18 mouse cellular contexts compared by ENCODE assay signal in the genomic region with DNA sequence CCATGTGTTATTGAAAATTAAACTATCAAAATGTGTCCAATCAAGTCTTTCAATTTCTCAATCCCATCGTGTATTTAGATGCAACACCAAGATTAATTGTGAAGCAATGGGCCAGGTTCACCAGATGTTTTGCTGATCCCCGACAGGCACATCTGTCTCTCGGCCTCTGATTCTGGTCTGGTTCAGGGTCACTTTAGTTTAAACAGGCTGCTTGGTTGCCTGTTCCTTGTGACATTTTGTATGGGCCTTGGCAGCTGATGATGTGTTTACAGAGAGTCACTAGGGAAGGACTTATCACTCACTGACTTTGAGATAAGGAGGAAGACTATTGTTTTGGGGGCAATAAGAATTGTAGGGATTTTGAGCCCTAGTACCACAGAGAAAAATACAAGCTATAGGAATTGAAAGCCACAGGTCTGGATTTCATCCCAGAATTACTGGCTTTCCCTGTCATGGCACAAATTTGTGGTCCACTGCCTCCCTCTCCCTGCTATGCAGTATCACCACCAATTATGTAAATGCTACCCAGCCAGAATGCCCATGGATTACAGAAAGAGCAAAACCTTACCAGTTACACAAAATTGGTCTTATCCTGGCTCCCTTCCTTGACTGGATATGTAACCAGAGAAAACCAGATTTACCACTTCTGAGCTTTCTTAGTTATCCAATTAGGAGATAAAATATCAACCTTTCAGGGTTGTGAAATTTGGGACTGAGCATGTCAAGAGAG.
"Had no signal": no experiment of that assay in that cellular context is flagged by ENCODE, and none has a peak within 500 bp of the region (broad histone marks: within the 10 kb centered on the region; RNA-seq: fewer than 3 reads in every experiment).

No protein-coding gene starts in this region.

- DNase-seq: kidney, adult 11 months; kidney, adult 9 months; kidney, postnatal 36 days; liver; liver, embryonic 13.5 days; liver, postnatal 0 days; right cerebral cortex, postnatal 4 days; spleen, adult 18-20 months; thymus, adult 2 months; thymus, postnatal 25 days had no signal

- ATAC-seq: liver, postnatal 0 days; midbrain, embryonic 15.5 days had no signal

- H3K36me3 ChIP-seq: limb, embryonic 12.5 days; liver, embryonic 13.5 days; midbrain, embryonic 15.5 days; neural tube, embryonic 12.5 days had no signal

- H3K4me1 ChIP-seq: liver, embryonic 13.5 days; megakaryocyte, embryonic 14.5 days had no signal

- H3K9ac ChIP-seq: limb, embryonic 12.5 days; liver, embryonic 13.5 days; liver, postnatal 0 days; midbrain, embryonic 15.5 days; neural tube, embryonic 12.5 days had no signal

- H3K4me2 ChIP-seq: limb, embryonic 12.5 days; liver, embryonic 13.5 days; midbrain, embryonic 11.5 days; midbrain, embryonic 15.5 days; neural tube, embryonic 12.5 days had no signal

- H3K9me3 ChIP-seq: limb, embryonic 12.5 days; liver, embryonic 13.5 days; megakaryocyte, embryonic 14.5 days; midbrain, embryonic 15.5 days; neural tube, embryonic 12.5 days had no signal

- H3K27me3 ChIP-seq: limb, embryonic 12.5 days; liver, embryonic 13.5 days; megakaryocyte, embryonic 14.5 days; midbrain, embryonic 15.5 days; neural tube, embryonic 12.5 days had no signal

- H3K4me3 ChIP-seq: layer of hippocampus, adult 2 months; limb, embryonic 12.5 days; liver, embryonic 13.5 days; megakaryocyte, embryonic 14.5 days; midbrain, embryonic 15.5 days; neural tube, embryonic 12.5 days had no signal

- H3K27ac ChIP-seq: kidney, postnatal 0 days; layer of hippocampus, adult 2 months; limb, embryonic 12.5 days; liver, embryonic 13.5 days; macrophage; midbrain, embryonic 15.5 days; neural tube, embryonic 12.5 days had no signal
